Mouse (Mus musculus): ENCODE measurements around the gene Gm10322. TPM values are rescaled to one million over a fixed set of nuclear protein-coding genes. Genes with fewer than 3 reads are reported as not detected.

Gene Gm10322
- not detected in 2 replicates for polyA plus RNA-seq (2012; rRNA removed)

DNA sequence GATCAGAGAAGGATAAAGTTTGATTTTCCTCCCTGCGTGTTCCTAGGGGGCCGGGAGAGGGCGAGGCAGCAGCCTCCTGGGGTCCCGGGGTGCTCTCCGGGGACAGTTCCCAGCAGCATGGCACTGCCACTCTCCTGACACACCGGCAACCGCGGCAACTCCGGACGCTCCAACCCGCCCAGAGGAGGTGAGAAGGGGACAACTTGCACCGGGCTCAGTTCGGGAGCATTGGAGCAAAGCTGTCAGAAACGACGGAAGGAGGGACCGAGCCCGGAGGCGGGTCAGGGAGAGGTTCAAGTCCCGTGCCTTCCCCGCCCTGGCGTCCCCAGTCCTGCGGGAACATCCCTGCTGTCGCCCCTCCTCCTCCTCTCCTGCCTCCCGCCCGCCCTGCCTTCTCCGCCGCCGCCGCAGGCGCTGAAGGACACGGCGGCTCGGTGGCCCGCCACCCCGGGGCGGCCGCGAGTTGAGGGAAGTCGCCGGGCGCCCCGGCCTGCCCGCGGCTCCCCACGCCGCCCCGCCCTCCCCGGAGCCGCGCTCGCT is at the start of gene Gm10322:
Gm10322 (plus strand) TSS at position 83 of the 540 bp plus-strand sequence.
- Histone ChIP-seq H3K4me3 (ENCODE audit: insufficient read depth, low read length) (peak within 1 kb of the TSS; percentile 95), H3K4me1 (ENCODE audit: control insufficient read depth, insufficient read depth, low read length) (peaks cover 2% of the 10 kb centered on the region; the same call in 1 of the 2 replicates), H3K27ac (ENCODE audit: insufficient read depth, low read length) (no peak within 1 kb of the TSS)
- no peak for TF ChIP-seq CTCF (IDR thresholded peaks at IDR 0.05; ENCODE audit: extremely low read depth, insufficient read depth, low read length)
- TF ChIP-seq POLR2A (IDR thresholded peaks at IDR 0.05; ENCODE audit: extremely low read depth, insufficient read depth, low read length): no peak

DNA sequence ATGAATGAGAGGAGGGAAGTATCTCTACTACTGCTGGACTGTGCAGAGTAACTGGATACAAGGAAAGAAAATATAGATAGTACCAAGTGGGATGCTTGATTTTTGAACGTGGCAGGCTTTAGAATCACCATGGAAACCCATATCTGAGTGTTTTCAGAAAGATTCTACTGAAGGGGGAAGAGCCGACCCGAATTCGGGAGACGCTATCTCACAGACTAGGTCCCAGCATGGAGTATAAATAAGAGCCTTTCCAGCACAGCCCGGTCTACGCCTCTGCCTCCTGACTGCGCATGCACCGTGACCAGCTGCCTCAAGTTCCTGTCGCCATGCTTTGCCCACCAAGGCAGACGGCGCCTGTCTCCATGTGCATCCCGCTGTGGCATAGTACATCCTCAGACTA is 48.9 kb upstream of the Gm10322 start:
- no peak for TF ChIP-seq POLR2A (IDR thresholded peaks at IDR 0.05; ENCODE audit: extremely low read depth, insufficient read depth, low read length)
- no peak for TF ChIP-seq CTCF (IDR thresholded peaks at IDR 0.05; ENCODE audit: extremely low read depth, insufficient read depth, low read length)
- H3K4me1 ChIP-seq (ENCODE audit: control insufficient read depth, insufficient read depth, low read length): peaks cover 3% of the 10 kb centered on the region
- no peak overlapping the region for H3K27ac ChIP-seq (ENCODE audit: insufficient read depth, low read length)
- H3K4me3 ChIP-seq (ENCODE audit: insufficient read depth, low read length): no peak overlapping the region

DNA sequence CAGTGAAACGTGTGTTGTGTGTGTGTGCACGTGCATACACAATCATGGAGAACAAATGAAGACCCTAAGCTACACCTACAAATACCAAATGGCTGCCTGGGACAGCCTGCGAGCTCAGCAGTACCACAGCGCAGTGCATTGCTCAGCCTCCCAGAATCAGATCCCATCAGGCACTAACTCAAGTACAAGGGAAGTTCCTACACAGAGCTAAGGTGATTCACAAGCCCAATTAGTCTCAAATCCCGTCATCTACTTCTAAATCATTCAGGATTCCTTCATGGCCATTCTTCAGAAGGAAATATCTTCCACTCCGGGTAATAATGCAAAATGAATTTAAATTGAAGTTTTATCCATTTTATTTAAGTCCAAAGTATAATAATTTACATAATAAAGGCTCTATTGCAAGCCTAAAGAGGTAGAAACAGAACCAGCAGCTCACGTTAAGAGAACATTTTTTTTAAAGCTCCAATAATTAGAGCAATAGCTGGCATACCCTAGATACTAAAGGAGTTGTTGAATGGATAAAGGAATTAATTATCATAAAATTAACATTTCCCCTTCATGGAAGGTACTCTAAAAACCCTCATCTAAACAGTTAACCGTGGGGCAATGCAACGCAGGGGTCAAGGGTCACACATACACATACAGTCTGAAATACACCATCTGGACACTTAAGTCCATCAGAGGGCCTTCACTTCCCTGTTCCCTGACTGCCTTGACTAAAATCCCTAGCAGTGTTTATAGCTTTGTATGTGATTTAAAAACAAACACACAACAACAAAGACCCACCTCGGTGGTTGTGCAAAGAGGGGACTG is 47.0 kb upstream of the Gm10322 start:
- Histone ChIP-seq H3K4me1 (ENCODE audit: control insufficient read depth, insufficient read depth, low read length) (peaks cover 2% of the 10 kb centered on the region; the same call in 1 of the 2 replicates), H3K27ac (ENCODE audit: insufficient read depth, low read length) (no peak overlapping the region), H3K4me3 (ENCODE audit: insufficient read depth, low read length) (no peak overlapping the region)
- TF ChIP-seq POLR2A (IDR thresholded peaks at IDR 0.05; ENCODE audit: extremely low read depth, insufficient read depth, low read length) (no peak), CTCF (IDR thresholded peaks at IDR 0.05; ENCODE audit: extremely low read depth, insufficient read depth, low read length) (no peak)

DNA sequence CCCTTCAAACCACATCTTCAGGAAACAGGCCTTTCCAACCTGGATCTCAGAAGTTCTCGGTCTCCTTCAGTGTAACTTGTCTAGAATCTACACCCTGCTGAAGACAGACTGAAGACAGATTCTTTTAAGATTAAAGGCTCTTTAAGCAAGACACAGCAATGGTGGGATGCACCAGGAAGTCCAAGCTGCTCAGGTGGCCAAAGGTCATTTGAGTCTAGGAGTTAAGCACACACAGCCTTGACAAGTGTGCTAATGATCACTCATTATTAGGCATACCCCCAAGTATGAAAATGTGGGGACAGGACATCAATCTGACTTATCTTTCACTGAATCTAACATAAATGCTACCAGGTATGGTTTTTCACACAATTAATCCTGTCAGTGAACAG is 46.4 kb upstream of the Gm10322 start:
- no peak overlapping the region for H3K27ac ChIP-seq (ENCODE audit: insufficient read depth, low read length)
- TF ChIP-seq POLR2A (IDR thresholded peaks at IDR 0.05; ENCODE audit: extremely low read depth, insufficient read depth, low read length) (no peak), CTCF (IDR thresholded peaks at IDR 0.05; ENCODE audit: extremely low read depth, insufficient read depth, low read length) (no peak)
- no peak overlapping the region for H3K4me3 ChIP-seq (ENCODE audit: insufficient read depth, low read length)
- peaks cover 2% of the 10 kb centered on the region; the same call in 1 of the 2 replicates for H3K4me1 ChIP-seq (ENCODE audit: control insufficient read depth, insufficient read depth, low read length)

DNA sequence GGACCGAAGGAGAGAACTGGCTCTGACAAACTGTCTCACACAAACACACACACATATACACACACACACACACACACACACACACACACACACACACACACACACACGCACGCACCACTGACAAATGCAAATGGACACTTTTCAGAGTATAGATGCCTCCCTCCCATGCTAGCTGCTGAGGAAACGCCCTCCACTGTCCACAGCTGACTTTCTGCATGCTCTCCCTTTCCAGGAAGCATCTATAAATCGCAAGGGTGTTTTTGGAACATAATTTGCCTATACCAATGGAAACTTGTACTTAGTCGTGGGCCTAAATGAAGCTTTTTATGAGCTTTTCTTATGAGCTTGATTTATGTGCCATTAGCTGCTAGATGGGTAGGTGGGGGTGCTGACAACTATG is 45.5 kb upstream of the Gm10322 start:
- TF ChIP-seq POLR2A (IDR thresholded peaks at IDR 0.05; ENCODE audit: extremely low read depth, insufficient read depth, low read length) (no peak), CTCF (IDR thresholded peaks at IDR 0.05; ENCODE audit: extremely low read depth, insufficient read depth, low read length) (no peak)
- Histone ChIP-seq H3K4me1 (ENCODE audit: control insufficient read depth, insufficient read depth, low read length) (peaks cover 2% of the 10 kb centered on the region; the same call in 1 of the 2 replicates), H3K27ac (ENCODE audit: insufficient read depth, low read length) (no peak overlapping the region), H3K4me3 (ENCODE audit: insufficient read depth, low read length) (no peak overlapping the region)

DNA sequence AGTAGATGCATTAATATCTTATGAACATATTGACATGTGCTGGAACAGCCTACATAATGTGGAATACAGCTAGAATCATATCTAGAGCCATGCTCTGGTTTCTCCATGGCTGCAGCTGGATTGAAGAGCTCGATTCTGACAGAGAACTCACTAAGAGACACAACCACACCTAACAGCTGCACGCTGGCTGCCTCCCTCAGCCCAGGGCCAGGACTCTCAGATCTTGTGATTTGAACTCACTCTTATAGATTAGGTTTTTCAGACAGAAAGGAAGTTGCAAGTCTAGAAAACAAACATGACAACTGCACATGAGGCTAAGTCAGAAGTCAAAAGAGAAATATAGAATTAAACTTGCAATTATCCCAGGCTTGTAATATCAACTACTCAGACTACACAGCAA is 45.1 kb upstream of the Gm10322 start:
- TF ChIP-seq CTCF (IDR thresholded peaks at IDR 0.05; ENCODE audit: extremely low read depth, insufficient read depth, low read length) (no peak), POLR2A (IDR thresholded peaks at IDR 0.05; ENCODE audit: extremely low read depth, insufficient read depth, low read length) (no peak)
- no peak overlapping the region for H3K27ac ChIP-seq (ENCODE audit: insufficient read depth, low read length)
- no peak overlapping the region for H3K4me3 ChIP-seq (ENCODE audit: insufficient read depth, low read length)
- peaks cover 2% of the 10 kb centered on the region; the same call in 1 of the 2 replicates for H3K4me1 ChIP-seq (ENCODE audit: control insufficient read depth, insufficient read depth, low read length)

DNA sequence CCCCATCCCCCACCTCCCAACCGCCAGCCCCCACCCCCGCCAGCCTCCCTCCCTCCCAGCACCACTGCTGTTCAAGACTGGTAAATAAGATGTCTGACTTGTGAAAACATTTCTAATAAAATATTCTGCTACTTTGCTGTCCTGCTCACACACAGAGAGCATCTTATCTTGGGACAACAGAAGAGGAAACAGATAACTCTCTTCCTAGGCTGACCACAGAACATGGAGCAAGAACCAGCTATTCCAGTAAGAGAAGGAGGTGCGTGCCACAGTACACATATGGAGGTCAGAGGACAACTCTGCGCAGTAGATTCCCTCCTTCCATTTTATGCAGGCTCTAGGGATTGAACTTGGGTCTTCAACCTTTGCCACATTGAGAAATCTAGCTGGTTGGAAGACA is 44.6 kb upstream of the Gm10322 start:
- Histone ChIP-seq H3K27ac (ENCODE audit: insufficient read depth, low read length) (no peak overlapping the region), H3K4me3 (ENCODE audit: insufficient read depth, low read length) (no peak overlapping the region), H3K4me1 (ENCODE audit: control insufficient read depth, insufficient read depth, low read length) (peaks cover 2% of the 10 kb centered on the region)
- no peak for TF ChIP-seq CTCF (IDR thresholded peaks at IDR 0.05; ENCODE audit: extremely low read depth, insufficient read depth, low read length)
- TF ChIP-seq POLR2A (IDR thresholded peaks at IDR 0.05; ENCODE audit: extremely low read depth, insufficient read depth, low read length): no peak

DNA sequence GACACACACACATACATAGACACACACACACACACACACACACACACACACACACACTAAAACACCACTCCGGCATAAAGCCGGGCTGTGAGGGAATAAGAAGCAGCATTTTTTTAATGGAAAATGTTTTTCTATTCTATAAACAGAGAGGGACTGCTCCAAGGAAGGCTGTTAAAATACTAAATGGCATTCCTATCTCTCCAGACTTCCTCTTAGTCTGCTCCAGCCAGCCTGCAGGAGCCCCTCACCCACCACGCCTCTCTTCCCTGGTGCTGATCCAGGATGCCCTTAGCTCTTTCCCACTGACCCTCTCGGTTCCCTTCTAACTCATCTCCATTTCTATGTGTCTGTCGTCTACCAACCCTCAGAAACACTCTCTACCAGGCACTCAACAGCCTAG is 43.9 kb upstream of the Gm10322 start:
- peaks cover 3% of the 10 kb centered on the region for H3K4me1 ChIP-seq (ENCODE audit: control insufficient read depth, insufficient read depth, low read length)
- no peak overlapping the region for H3K4me3 ChIP-seq (ENCODE audit: insufficient read depth, low read length)
- no peak overlapping the region for H3K27ac ChIP-seq (ENCODE audit: insufficient read depth, low read length)
- no peak for TF ChIP-seq POLR2A (IDR thresholded peaks at IDR 0.05; ENCODE audit: extremely low read depth, insufficient read depth, low read length)
- TF ChIP-seq CTCF (IDR thresholded peaks at IDR 0.05; ENCODE audit: extremely low read depth, insufficient read depth, low read length): no peak

DNA sequence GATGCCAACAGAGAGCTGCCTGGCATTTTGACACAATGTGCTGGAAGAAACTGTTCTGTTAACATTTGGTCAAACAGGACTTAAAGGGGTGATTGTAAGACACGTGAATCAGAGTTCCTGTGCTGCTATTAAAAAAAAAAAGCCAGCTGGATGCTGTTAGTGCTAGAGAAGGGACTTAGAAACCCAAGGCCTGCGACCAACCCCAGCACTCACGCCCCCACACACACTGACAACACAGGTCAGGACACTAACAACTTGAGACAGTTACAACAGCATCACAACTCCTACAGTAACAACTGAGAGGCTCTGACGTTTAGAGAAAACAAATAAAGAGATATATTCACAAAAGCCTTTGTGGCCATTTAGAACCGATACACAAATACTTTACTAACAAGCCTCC is 39.6 kb upstream of the Gm10322 start:
- TF ChIP-seq POLR2A (IDR thresholded peaks at IDR 0.05; ENCODE audit: extremely low read depth, insufficient read depth, low read length) (no peak), CTCF (IDR thresholded peaks at IDR 0.05; ENCODE audit: extremely low read depth, insufficient read depth, low read length) (no peak)

More for the DNA sequence above, 39.6 kb upstream of the Gm10322 start:
- no peak overlapping the region for H3K4me3 ChIP-seq (ENCODE audit: insufficient read depth, low read length)
- H3K27ac ChIP-seq (ENCODE audit: insufficient read depth, low read length): no peak overlapping the region
- peaks cover 5% of the 10 kb centered on the region for H3K4me1 ChIP-seq (ENCODE audit: control insufficient read depth, insufficient read depth, low read length)
